Mouse (Mus musculus) spleen, adult 2 months (tissue): ENCODE data around the gene Aatk. TPM values are rescaled to one million over a fixed set of nuclear protein-coding genes. Genes with fewer than 3 reads are reported as not detected.

Experiments used
- DNase-seq, 2 experiments: peaks; one replicate each; pipeline versions ENCODE4 v3.0.0 to v3.0.0-alpha.2; 2012 to 2021; ENCODE audit warnings: low spot score in 2 of 2, low read depth in 1 of 2
- H3K27ac ChIP-seq: fragments of 200-500 bp; 2 replicates; pipeline ENCODE4 v1.5.1; 2012; ENCODE audit warnings: low read length, inconsistent platforms; ENCODE audit not compliant: insufficient read depth
- H3K27me3 ChIP-seq: fragments of 200-500 bp; 2 replicates; pipeline ENCODE4 v1.6.1; 2012; ENCODE audit warnings: mild to moderate bottlenecking, moderate library complexity, low read length, inconsistent platforms; ENCODE audit not compliant: control insufficient read depth, insufficient read depth
- H3K36me3 ChIP-seq: fragments of 200-500 bp; 2 replicates; pipeline ENCODE4 v1.6.1; 2012; ENCODE audit warnings: mild to moderate bottlenecking, low read length, inconsistent platforms; ENCODE audit not compliant: control insufficient read depth, insufficient read depth
- H3K4me1 ChIP-seq: fragments of 200-500 bp; 2 replicates; pipeline ENCODE4 v1.6.1; 2011; ENCODE audit warnings: inconsistent platforms; ENCODE audit not compliant: control insufficient read depth, insufficient read depth, insufficient read length
- H3K4me3 ChIP-seq: fragments of 200-500 bp; 2 replicates; pipeline ENCODE4 v1.5.1; 2011; ENCODE audit warnings: mild to moderate bottlenecking, inconsistent platforms; ENCODE audit not compliant: insufficient read depth, insufficient read length; ENCODE audit errors: extremely low read depth
- CTCF ChIP-seq: fragments of 200-500 bp; IDR thresholded peaks from 2 replicates; pipeline ENCODE4 v1.5.1; 2011; ENCODE audit warnings: mild to moderate bottlenecking, inconsistent platforms; ENCODE audit not compliant: insufficient read depth, insufficient read length, insufficient replicate concordance; ENCODE audit errors: extremely low read depth
- POLR2A ChIP-seq: fragments of 200-500 bp; IDR thresholded peaks from 2 replicates; pipeline ENCODE4 v1.6.1; 2011; ENCODE audit warnings: low read depth, low read length, inconsistent platforms
- WGBS: fragments of 180-500 bp; shearing (Covaris S2); methylation state at CpG from one replicate; pipeline ENCODE4 v1.1.7; 2018; 5-methylcytosine and 5-hydroxymethylcytosine counted together
- polyA plus RNA-seq: library from polyadenylated mRNA; depleted of rRNA; stranded (reverse); fragments of >200 nt; gene quantifications from 2 replicates; pipeline ENCODE4 v1.2.3, GENCODE M21; 2012

Gene Aatk
- polyA plus RNA-seq, 1 experiment: 7.4 TPM

- DNase-seq: no peak
- H3K36me3 ChIP-seq: peaks cover 3% of the 10 kb centered on the region; the same call in 1 of the 2 replicates
- no peaks in the 10 kb centered on the region for H3K27me3 ChIP-seq
- 91% methylated on average over 18 of the region's 18 CpGs for WGBS
- no peak overlapping the region for H3K27ac ChIP-seq
- no peak overlapping the region for H3K4me3 ChIP-seq
- H3K4me1 ChIP-seq: no peaks in the 10 kb centered on the region
- no peak for TF ChIP-seq CTCF
- no peak for TF ChIP-seq POLR2A
These were observed 41.3 kb downstream of the Aatk start for GRCm38 (mm10) chr11:120005434-120006317.

- no peak overlapping the region for H3K27ac ChIP-seq
- no peaks in the 10 kb centered on the region for H3K4me1 ChIP-seq
- 87% methylated on average over 7 of the region's 7 CpGs for WGBS
- H3K36me3 ChIP-seq: peaks cover 3% of the 10 kb centered on the region; the same call in 1 of the 2 replicates
- TF ChIP-seq CTCF (no peak), POLR2A (no peak)
- H3K4me3 ChIP-seq: no peak overlapping the region
- no peak for DNase-seq
- no peaks in the 10 kb centered on the region for H3K27me3 ChIP-seq
These were observed 44.2 kb downstream of the Aatk start for GRCm38 (mm10) chr11:120002634-120003220.

GRCm38 (mm10) chr11:120002041-120002440 is 44.9 kb downstream of the Aatk start:
- WGBS: 91% methylated on average over 5 of the region's 5 CpGs
- no peak for DNase-seq

GRCm38 (mm10) chr11:119997351-119997750 is 49.6 kb downstream of the Aatk start:
- TF ChIP-seq CTCF: no peak
- no peak for TF ChIP-seq POLR2A
- Histone ChIP-seq H3K27me3 (no peaks in the 10 kb centered on the region), H3K4me1 (no peaks in the 10 kb centered on the region), H3K4me3 (no peak overlapping the region), H3K36me3 (peaks cover 10% of the 10 kb centered on the region; the same call in 1 of the 2 replicates), H3K27ac (no peak overlapping the region)
- DNase-seq: no peak
- WGBS: 94% methylated on average over 16 of the region's 16 CpGs

More at GRCm38 (mm10) chr11:120002041-120002440, 44.9 kb downstream of the Aatk start:
- Histone ChIP-seq H3K4me1 (no peaks in the 10 kb centered on the region), H3K27me3 (no peaks in the 10 kb centered on the region), H3K36me3 (peaks cover 7% of the 10 kb centered on the region), H3K27ac (no peak overlapping the region), H3K4me3 (no peak overlapping the region)
- TF ChIP-seq CTCF: no peak
- TF ChIP-seq POLR2A: no peak

GRCm38 (mm10) chr11:119991338-119991678 is 55.7 kb downstream of the Aatk start:
- peak; percentile 41 to 82 for DNase-seq
- WGBS: 15% methylated on average over 10 of the region's 10 CpGs
- Histone ChIP-seq H3K36me3 (peaks cover 3% of the 10 kb centered on the region; the same call in 1 of the 2 replicates), H3K4me1 (peaks cover 4% of the 10 kb centered on the region; the same call in 1 of the 2 replicates), H3K27me3 (no peaks in the 10 kb centered on the region), H3K4me3 (no peak overlapping the region), H3K27ac (no peak overlapping the region)
- TF ChIP-seq CTCF: peak; percentile 99
- no peak for TF ChIP-seq POLR2A

- no peak for DNase-seq
- H3K27ac ChIP-seq: no peak overlapping the region
- TF ChIP-seq POLR2A (no peak), CTCF (no peak)
- no peak overlapping the region for H3K4me3 ChIP-seq
- H3K4me1 ChIP-seq: peaks cover 4% of the 10 kb centered on the region; the same call in 1 of the 2 replicates
- WGBS: 61% methylated on average over 10 of the region's 10 CpGs
- no peaks in the 10 kb centered on the region for H3K27me3 ChIP-seq
- H3K36me3 ChIP-seq: no peaks in the 10 kb centered on the region
These were observed 56.2 kb downstream of the Aatk start for GRCm38 (mm10) chr11:119990658-119991337.

GRCm38 (mm10) chr11:119989115-119989564 is 57.8 kb downstream of the Aatk start:
- no peaks in the 10 kb centered on the region for H3K36me3 ChIP-seq
- H3K27me3 ChIP-seq: no peaks in the 10 kb centered on the region
- DNase-seq: no peak
- no peak overlapping the region for H3K27ac ChIP-seq
- H3K4me3 ChIP-seq: no peak overlapping the region
- 75% methylated on average over 10 of the region's 10 CpGs for WGBS
- H3K4me1 ChIP-seq: peaks cover 4% of the 10 kb centered on the region; the same call in 1 of the 2 replicates
- TF ChIP-seq POLR2A (no peak), CTCF (no peak)
